Mouse (Mus musculus) heart, adult 9 months (tissue): ENCODE results near the gene Hoxa11.

Source experiments
- DNase-seq, 2 experiments: peaks; one replicate each; pipeline ENCODE4 v3.0.0; 2022; ENCODE audit warnings: low spot score in 2 of 2

The Hoxa11 gene

DNA sequence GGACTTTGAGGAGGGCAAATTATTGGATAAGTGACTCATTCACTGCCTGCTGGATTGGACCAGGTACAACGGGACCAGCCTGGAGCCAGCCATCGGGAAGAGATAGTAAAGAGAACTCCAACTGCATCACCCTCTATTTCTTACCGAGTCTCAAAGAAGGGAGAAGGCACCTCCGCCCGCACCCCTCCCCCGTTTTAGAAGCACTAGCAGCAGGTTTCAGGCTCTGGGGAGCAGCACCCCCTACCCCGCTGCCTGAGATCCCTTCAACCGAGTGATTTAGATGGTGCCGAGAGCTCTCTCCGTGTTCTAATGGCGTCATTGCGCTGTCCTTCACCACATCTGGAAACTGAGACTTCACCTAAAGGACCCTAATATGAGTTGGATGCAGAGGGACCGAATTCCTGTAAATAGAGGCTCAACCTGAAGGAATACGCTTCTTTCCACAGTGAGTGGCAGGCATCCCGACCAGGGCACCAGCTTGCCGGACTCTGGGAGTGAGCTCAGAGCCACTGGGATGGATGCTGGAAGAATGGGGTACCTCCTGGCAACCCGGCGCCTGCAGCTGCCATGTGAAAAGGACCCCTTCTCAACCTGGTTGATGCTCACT is 19.8 kb upstream of the Hoxa11 start:
- DNase-seq = no peak

DNA sequence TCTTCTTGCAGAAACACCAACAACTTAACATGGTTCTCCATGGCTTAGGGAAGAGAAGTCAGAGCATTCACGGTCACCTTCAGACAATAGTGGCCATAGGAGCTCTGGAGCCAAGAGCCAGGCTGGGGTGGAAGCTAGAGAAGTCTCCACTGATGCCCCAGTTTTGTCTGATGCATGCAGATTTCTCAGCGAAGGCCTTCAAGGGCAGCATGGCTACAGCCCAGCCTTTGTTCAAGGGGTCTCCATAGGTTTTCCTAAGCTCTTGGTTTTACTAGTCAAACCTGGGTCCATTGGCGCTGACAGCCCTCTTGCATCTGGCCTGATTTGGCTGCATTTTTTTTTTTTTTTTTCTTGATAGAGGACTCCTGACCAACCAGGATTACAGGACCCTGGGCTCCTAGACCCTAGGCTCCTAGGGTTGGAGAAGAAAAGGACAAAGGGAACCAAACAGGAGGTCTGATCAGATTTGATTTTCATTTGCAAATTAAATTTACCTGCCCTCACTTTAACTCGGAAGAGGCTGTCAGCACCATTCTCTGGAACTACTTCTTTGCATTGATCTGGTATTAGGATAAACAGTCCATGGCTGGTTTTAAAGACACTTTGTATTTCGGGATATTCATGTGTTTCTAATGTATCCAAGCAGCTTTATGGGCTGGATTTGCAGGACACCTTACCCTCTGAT is 18.6 kb upstream of the Hoxa11 start:
- DNase-seq = no peak

DNA sequence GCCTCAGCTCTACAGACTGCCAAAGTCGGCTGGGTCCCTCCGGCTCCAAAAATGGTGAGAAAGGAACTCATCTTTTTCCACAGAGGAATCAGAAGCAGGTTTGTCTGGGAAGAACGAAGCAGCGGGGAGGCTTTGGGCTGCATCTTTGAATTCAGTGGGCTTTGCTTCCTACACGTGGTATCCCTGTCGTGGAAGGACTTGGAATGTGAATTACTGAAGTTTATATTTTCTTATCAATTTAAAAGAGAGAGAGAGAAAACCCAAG is 17.6 kb upstream of the Hoxa11 start:
- DNase-seq = no peak

DNA sequence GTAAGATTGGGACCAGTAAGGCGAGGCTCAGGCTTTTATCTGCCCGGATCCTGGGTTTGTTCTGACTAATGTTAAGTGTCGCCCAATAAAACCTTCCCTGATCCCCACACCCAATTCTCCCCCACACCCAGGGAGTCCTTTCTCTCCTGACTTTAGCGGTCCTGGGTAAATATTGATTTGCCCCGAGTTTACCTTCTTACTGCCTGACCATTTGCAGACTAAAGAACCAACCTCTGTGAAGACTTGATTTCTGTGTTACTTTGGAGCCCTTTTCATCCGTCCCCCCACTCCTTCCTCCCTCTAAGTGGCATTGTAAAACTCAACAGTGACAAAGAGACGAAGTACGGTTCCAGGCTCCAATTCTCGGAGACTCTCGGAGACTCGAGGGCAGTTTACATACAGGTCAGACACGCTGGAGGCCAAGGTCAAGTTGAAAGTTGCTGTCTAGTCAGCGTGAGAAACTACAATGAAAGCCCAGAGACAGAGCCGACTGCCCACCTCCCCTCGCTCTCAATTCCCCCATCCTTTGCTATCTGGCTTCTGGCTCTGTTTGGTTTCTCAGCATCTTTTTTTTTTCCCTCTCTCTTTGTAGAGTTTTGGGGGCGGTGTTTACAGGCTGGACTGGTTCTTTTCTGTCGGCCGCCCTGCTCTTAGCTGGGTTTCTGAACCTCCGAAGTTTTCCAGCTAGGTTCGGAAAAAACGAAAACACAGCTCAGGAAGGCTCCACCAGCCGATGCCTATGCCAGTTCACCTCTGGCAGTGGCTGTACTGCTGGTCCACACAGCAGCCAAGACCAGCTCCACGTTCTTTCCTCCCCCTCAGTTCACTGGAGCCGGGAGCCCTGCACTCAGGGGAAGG is 17.1 kb upstream of the Hoxa11 start:
- DNase-seq = no peak

DNA sequence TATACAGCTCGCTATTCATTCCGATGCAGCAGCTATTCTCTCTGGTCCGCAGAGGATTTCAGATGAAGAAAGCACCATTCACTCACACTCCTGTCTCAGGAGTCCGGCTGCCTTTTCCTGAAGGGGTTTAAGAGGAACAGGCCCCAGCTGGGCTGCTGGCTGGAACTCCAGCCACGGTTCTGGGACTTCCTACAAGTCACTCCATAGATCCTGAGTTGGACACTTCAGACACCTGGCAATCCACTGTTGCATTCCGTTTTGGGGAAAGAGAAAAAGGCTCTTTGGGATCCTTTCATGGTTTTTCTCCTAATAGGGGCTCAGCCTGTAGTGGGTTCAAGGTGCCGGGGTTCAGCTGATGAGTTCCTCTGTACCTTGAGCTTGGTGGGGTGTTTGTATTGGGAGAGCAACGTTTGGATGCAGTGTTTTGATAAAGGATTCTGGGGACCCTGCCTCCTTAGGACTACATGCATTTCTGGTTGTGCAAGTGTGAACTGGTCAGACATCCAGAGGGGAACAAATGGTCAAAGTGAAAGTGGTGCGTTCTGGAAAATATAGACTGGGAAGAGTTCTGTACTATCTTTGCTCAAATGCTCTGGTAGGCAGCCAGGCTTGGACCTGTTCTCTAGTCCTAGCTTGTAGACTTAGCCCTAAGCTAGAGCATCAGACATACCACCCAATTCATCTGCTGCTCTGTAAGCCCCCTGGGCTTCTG is 16.3 kb upstream of the Hoxa11 start:
- DNase-seq = no peak

DNA sequence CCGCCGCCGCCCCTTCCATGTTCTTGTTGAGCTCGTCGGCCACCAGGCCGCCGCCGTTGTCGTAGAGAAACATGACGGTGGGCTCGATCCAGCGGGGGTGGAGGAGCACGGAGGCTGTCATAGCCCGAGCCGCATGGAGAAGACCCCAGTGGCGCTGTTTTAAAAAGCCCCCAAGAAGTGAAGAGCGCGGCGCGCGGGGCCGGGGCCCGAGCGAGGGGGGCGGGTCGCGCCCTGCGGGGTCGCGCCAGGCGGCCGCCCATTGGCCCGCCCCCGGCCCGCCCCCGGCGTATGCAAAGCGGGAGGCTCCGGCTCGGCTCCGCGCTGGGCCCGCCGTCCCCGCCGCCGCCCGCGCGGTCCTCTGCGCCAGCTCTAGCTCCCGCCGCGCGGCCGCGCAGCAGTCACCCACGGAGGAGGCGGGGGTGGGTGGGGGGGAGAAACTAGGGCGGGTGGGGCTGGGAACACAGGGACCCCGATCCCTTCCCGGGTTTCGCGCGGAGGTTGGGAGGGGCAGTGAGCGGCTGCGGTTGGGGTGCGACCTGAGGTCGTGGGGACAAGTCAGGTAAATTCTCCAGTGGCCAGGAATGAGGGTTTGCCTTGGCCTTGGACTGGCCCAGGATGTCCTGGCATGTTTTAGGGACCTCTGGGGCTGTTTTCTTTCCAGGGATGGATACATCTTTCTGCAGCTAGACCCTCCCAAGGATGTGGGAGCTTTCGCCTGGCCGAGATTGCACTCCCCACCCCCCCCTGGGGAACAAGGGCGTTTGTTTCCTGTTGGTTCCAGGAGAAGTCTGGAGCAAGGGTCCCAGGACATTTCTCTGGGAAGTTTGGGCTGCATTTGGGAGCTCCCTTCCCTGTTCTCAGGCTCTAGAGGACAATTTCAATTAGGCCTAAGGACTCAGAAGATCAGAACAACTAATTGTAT is 15.3 kb upstream of the Hoxa11 start, which contains the start of gene Hoxa13:
Gene Hoxa13 (minus strand): TSS at position 227 of the 922 bp plus-strand sequence.
- no peak for DNase-seq

DNA sequence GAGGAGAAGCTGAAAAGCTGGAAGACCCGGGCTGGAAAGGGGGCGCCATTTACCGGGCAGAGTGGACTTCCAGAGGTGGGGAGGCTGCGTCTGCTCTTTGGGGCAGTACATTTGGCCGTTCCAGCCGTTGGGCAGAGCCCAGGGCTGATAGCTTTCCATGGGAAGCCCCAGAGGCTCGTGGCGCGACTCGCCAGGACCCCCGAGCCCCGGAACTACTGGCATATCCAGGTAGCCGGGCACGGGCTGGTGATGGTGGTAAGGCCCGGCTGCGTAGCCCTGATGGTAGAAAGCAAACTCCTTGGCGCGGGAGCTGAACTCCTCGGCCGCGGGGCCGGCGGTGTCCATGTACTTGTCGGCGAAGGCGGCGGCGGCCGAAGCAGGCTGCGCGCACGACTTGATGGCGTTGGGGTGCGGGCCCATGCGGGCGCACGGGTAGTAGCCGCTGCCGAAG is 14.2 kb upstream of the Hoxa11 start:
- no peak for DNase-seq

DNA sequence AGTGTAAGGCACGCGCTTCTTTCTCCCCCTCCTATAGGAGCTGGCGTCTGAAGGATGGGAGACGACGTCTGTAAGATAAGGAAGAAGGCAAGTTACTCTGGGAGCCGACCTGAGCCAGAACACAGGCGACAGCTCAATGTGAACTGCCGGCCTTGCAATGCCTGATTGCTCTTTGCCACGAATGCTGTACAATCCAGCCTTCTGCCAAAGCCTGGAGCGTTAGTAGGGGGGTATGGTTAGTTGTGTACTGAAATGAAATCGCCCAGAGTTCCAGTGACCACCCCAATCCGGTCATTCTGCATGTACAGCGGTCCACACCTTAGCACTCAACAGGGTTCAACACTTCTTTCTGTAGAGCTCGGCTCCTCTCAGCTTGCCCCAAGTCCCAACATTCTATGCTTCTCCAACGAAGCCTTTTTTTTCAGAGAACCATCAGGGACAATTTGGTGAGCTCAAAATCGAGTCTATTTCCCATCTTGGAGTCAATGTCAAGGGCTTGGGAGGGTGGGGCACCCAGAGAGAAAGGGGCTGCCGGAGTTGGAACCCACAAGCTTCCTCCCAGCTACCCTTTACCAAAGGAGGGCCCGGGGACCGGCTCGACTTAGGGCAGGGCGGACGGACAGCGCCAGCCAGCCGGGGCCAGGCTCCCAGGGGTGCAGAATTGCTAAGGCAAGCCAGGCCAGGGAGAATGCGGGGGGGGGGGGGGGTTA is 13.6 kb upstream of the Hoxa11 start:
- DNase-seq = no peak

DNA sequence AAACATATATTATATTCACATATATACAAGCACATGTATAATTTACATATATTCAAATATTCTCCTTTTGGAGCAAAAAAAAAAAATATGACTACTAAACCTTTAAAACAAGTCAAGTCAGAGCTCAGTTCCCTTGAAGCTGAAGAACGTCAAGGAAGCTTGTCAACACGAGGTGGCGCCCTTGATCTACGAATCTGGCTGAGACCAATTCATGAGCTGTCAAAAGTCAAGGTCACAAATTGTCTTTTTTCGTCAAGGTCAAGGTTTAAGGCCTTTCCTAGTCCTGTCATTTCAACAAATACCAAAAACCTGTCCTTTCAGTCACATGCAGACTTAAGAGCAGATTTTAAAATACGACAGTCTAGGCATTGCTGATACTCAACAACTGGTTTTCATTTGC is 11.3 kb upstream of the Hoxa11 start:
- DNase-seq = peak; percentile 24 to 78

DNA sequence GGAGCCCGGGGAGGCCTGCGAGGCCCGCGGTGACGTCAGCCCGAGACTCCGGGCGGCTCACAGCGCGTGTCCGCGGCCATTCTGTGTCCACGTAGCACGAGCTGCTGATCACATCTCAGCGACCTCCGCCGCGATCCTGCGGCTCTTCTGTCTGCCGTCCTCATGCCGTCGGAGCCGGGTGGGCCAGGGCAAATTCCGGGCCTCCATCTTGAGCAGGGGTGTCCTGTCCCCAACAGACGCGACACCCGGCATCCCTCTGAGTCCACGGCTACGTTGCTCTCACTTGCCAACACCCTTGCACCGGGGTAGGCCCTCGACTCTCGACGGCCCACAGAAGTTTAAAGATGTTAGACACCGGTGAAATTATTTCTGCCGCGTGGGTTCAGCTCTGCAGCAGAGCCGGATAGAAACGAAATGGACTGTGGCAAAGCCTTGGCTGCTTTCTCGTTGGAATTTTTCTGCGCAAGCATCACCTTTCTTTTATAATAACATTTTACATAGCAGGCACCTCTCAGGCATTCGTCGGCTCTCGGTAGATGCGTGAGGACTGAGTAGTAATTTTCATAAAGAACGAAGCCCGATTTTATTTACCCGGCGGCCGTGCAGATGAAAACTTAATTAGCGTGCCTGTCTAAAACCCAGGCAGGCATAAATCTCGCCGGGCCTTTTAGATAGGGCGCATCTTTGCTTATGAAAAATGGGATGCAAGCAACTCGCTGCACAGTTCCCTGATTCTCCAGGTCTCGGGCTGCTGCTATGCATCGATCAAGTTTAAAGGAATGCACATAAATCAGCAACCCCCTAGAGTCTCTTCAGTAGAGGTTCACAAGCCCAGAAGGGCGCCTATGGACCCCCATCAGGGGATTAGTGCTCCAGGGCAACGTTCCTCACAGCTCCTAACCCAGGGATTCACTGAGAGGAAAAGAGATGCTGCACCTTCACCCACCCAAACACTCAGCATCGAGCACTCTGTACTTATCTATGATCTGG is 8.2 kb upstream of the Hoxa11 start:
- DNase-seq = no peak

DNA sequence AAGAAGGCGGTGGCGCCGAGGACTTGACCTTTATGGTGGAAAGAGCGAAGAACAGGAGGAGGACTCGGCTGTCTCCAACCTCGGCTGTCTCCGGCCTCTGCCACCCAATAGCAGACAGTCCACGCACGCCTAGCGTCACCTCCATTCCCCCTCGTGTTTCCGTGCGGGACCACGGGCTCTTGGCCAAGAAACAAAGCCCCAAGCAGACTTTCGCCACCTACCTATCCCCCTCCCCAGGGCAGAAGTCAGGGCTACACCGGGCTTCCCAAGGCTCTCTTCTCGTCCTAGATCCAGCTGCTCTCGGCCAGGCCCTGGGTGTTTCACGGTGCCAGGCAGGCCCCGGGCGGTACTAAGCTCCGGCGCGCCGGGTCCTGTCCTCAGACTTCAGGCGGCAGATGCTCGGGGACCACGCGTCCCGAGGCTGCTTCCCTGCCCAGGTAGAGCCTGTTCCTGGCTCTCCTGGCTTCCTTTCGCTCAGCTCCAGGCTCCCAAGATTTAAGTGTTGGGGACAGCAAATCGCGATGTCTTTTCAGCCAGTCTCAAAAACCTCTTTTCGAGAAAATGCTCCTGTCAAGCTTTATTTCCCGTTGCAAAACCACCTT is 7.3 kb upstream of the Hoxa11 start:
- DNase-seq = no peak

DNA sequence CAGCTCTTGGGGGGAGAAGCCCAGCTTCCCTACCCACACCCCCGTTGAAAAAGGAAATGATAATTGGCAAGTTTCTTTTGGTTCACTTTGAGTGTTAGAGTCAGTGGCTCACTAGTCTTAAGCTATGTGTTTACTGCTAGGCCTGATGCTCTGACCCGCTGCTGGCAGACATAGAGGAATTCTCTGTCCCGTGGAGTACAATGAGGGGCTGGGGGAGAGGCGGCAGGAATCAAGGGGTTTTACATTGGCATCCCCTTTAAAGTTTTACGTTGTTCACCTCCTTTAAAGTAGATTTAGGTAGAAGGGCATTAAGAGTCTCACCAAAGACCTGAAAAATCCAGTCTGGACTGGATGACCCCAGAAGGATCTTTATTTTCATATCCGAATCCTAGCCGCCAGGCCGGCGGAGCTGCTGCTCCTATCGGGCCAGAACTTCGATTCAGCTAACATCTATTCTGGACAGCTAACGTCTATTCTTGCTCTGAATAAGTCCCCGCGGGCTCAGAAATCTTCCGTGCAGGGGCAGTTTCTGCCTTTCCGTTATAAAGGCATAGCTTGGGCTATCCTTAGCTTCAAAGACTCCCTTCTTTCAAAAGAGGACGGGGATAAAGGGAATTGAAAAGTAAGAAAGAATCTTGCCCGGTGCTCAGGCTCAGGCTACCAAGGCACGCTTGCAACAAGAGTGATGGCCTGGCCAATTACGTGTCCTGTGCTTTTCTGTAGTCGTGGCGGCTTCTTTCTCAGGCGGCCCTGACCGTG is 6.6 kb upstream of the Hoxa11 start:
- DNase-seq = no peak

DNA sequence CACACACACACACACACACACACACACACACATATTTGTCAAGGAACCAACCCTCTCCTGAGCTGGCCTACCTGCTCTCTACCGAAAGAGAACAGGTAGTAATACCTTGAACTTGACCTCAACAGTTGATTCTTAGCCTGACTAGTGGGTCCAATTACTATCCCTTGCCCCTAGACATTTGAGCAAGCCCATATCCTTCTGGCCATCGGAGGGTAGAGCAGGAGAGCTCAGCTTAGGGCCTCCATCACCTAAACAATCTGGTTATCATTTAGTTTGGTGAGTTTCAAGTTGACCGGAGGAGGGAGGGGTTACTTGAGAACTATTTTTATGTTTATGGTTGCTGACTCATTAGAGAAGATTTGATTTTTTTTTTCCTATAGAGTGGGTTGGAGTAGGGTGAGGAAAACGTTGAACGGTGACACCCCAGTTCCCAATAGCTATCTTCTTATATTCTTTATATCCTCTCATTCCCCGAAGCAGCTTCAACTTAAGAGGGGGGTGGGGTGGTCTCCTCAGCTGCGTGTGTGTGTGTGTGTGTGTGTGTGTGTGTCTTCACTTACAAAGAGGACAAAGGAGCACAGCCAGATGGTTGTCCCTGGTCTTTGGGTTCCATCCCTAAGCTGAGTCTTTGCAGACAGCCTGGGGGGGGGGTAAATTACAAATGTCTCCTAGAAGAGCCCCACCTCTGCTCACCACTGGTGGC is 5.7 kb upstream of the Hoxa11 start:
- DNase-seq = no peak

DNA sequence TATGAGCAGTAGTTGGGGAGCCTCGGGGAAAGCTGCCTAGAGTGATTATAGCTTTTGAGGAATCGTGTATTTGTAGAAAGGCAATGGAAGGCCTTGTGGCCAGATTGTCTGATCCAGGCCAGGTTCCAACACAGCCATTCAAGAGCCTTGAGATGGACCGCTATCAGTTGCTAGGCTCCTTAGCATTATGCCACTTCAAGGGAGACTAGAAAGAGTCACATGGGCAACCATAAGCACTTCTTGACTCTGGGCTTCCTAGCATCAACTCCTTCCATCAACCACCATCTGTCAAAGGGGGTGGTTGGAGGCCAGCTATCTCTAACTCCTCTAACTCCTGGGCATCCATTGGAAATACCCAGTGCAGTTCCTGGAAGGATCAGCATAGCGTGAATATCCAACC is 4.2 kb upstream of the Hoxa11 start:
- DNase-seq = no peak

DNA sequence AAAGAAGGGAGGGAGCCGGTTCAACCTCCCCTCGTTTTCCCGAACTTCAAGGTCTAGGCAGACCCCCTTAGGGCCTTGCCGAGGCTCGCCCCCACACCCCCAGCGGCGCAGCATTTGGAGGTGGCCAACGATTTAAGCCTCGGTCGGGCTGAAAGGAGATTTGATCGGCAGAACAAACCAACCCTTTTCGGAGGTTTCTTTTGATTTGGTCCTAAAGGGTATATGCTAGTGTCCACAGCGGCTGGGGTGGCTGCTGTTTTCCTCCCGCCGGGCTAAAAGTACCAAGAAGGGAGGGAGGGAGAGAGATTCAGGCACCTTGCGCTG is 3.8 kb upstream of the Hoxa11 start:
- DNase-seq = no peak

DNA sequence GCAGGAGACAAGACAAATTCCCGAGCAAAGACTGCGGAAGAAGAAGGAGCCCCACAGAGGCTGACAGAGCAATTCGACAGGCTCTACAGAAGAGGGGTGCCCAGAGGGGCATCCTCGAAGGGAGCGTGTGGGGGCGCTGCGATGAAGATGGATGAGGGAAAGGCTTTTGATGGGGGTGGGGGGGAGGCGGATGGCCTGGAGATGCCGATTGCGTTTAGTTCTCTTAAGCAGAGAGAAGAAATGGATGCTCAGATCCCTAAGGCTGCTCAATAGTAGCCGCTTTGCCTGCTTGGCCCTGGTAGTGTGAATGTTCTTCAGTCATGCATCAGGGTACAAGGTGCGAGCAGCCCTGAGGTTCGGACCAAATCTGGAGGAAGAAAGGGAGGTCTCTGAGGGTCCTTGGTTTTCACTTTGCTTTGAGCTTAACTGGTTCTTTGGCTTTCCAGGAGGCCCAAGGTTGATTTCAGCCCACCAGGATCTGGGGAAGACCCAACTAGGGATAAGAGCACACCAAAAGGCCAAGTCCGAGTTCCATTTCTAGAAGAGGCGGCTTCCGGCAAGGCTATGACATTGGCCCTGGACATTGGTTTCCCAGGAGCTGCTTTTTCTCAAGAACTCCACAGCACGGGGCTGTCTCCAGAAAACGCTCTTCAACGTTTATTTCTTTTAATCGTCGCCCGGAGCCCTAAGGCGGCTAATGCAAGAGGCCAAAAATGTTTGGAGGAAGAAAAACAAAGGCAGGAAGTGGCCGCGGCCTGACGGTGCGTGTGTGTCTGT is 3.2 kb upstream of the Hoxa11 start:
- DNase-seq = no peak
